ENCODE assay signal across 10 mouse cellular contexts in genomic region chr1:191084951-191085559, GRCm38 (mm10). TPM values are rescaled to one million over a fixed set of nuclear protein-coding genes. Genes with fewer than 3 reads are reported as not detected.
DNase-seq lines count a peak whose midpoint lies in the region; ATAC-seq and TF ChIP-seq lines count a peak whose summit lies in the region.
"Had no signal": no experiment of that assay in that cellular context is flagged by ENCODE, and none has a peak within 500 bp of the region (broad histone marks: within the 10 kb centered on the region; RNA-seq: fewer than 3 reads in every experiment).

No protein-coding gene starts in this region.

- H3K9me3 ChIP-seq in heart, embryonic 10.5 days: no peaks in the 10 kb centered on the region
- H3K9me3 ChIP-seq: embryonic facial prominence, embryonic 15.5 days; liver, embryonic 15.5 days had no signal

- DNase-seq in heart, adult 9 months (ENCODE audit: low spot score in 2 of 2): peak; percentile 16 to 30
- DNase-seq in heart, embryonic 10.5 days (ENCODE audit: low spot score): no peak
- peak; percentile 56 to 74 for DNase-seq in right cerebral cortex, postnatal 10 days (ENCODE audit: low spot score in 2 of 2)
- no peak for DNase-seq in right cerebral cortex, adult 18-20 months
- peak; percentile 54 to 84 for DNase-seq in kidney, postnatal 25 days
- DNase-seq in adipocyte (ENCODE audit: low spot score): no peak

- peaks cover 8% of the 10 kb centered on the region; the same call in 1 of the 2 replicates for H3K4me1 ChIP-seq in heart, embryonic 10.5 days
- H3K4me1 ChIP-seq in bone marrow macrophage, adult 2 months (ENCODE audit: control insufficient read depth, insufficient read depth, low read length): peaks cover 27% of the 10 kb centered on the region
- H3K4me1 ChIP-seq: embryonic facial prominence, embryonic 15.5 days had no signal

- H3K36me3 ChIP-seq in heart, embryonic 10.5 days: peaks cover 56% of the 10 kb centered on the region

- peak; percentile 37 for TF ChIP-seq CTCF in bone marrow macrophage, adult 2 months (IDR thresholded peaks at IDR 0.05; ENCODE audit: low read depth, low read length)

- H3K27me3 ChIP-seq in heart, embryonic 10.5 days (ENCODE audit: insufficient read depth, poor library complexity, severe bottlenecking): no peaks in the 10 kb centered on the region
- H3K27me3 ChIP-seq: embryonic facial prominence, embryonic 15.5 days; liver, embryonic 15.5 days had no signal

- H3K4me3 ChIP-seq in heart, embryonic 10.5 days: no peak overlapping the region
- H3K4me3 ChIP-seq in bone marrow macrophage, adult 2 months (ENCODE audit: insufficient read depth, low read length): peak overlapping the region; percentile 31
- H3K4me3 ChIP-seq: embryonic facial prominence, embryonic 15.5 days; liver, embryonic 15.5 days had no signal

- no peak for TF ChIP-seq POLR2A in bone marrow macrophage, adult 2 months (IDR thresholded peaks at IDR 0.05; ENCODE audit: borderline replicate concordance, low read depth, low read length)

- WGBS in heart, embryonic 10.5 days: 77% methylated on average over 5 of the region's 5 CpGs

- no peak overlapping the region for H3K27ac ChIP-seq in heart, embryonic 10.5 days
- H3K27ac ChIP-seq in bone marrow macrophage, adult 2 months (ENCODE audit: insufficient read depth, low read depth, low read length): peak overlapping the region; percentile 86
- H3K27ac ChIP-seq: embryonic facial prominence, embryonic 15.5 days had no signal

- ATAC-seq in monocyte, adult 5-6 weeks (replicated peaks; ENCODE audit: insufficient number of reproducible peaks, low FRiP score, low TSS enrichment, poor library complexity, severe bottlenecking): peak; percentile 47

RNA-seq across cellular contexts. Expression of gene Batf3, which starts 12.6 kb away (rescaled TPM):
- 4.8 and 7.9 TPM in 2 replicates for polyA plus RNA-seq in heart, embryonic 10.5 days (2016; fragmentation: Nextera tagmentation; extraction: Ambion mirVana)
- polyA plus RNA-seq in bone marrow macrophage, adult 2 months (2012; ENCODE audit: insufficient read depth, insufficient read length, missing spikeins): 5.6 and 7.0 TPM in 2 replicates
- 1.6 to 2.5 TPM (median 2.3 TPM) in 3 replicates for total RNA-seq in monocyte, adult 5-6 weeks (2017)

RNA-seq across cellular contexts. Expression of gene Nsl1, which starts 22.2 kb away (rescaled TPM):
- 20.6 and 21.8 TPM in 2 replicates for polyA plus RNA-seq in heart, embryonic 10.5 days (2016; fragmentation: Nextera tagmentation; extraction: Ambion mirVana)
- polyA plus RNA-seq in bone marrow macrophage, adult 2 months (2012; ENCODE audit: insufficient read depth, insufficient read length, missing spikeins): 7.7 and 9.5 TPM in 2 replicates
- total RNA-seq in monocyte, adult 5-6 weeks (2017): 1.2 to 3.1 TPM (median 2.9 TPM) in 3 replicates

RNA-seq across cellular contexts. Expression of gene Tatdn3, which starts 22.3 kb away (rescaled TPM):
- polyA plus RNA-seq in heart, embryonic 10.5 days (2016; fragmentation: Nextera tagmentation; extraction: Ambion mirVana): 16.6 and 20.7 TPM in 2 replicates
- polyA plus RNA-seq in bone marrow macrophage, adult 2 months (2012; ENCODE audit: insufficient read depth, insufficient read length, missing spikeins): 19.0 and 19.1 TPM in 2 replicates
- total RNA-seq in monocyte, adult 5-6 weeks (2017): 10.0 to 21.2 TPM (median 15.4 TPM) in 3 replicates

RNA-seq across cellular contexts. Expression of gene Spata45, which starts 48.6 kb away (rescaled TPM):
- not detected in 2 replicates for polyA plus RNA-seq in heart, embryonic 10.5 days (2016; fragmentation: Nextera tagmentation; extraction: Ambion mirVana)
- polyA plus RNA-seq in bone marrow macrophage, adult 2 months (2012; ENCODE audit: insufficient read depth, insufficient read length, missing spikeins): not detected in 2 replicates
- not detected in 3 replicates for total RNA-seq in monocyte, adult 5-6 weeks (2017)
- polyA plus RNA-seq: embryonic facial prominence, embryonic 15.5 days; liver, embryonic 15.5 days had no signal

RNA-seq across cellular contexts. Expression of gene Flvcr1, which starts 59.1 kb away (rescaled TPM):
- 4.4 and 8.5 TPM in 2 replicates for polyA plus RNA-seq in heart, embryonic 10.5 days (2016; fragmentation: Nextera tagmentation; extraction: Ambion mirVana)
- 30.3 and 33.8 TPM in 2 replicates for polyA plus RNA-seq in bone marrow macrophage, adult 2 months (2012; ENCODE audit: insufficient read depth, insufficient read length, missing spikeins)
- 43.6 to 66.2 TPM (median 54.3 TPM) in 3 replicates for total RNA-seq in monocyte, adult 5-6 weeks (2017)

Comparison
In these comparisons a context has a peak if more than half of its experiments do, and no peak if none do; other contexts are left out.
1. DNase-seq: peak in heart, adult 9 months (2 of 2), right cerebral cortex, postnatal 10 days (2 of 2) and kidney, postnatal 25 days (2 of 2); none in heart, embryonic 10.5 days (single experiment), right cerebral cortex, adult 18-20 months (single experiment) and adipocyte (single experiment).